Mouse (Mus musculus) megakaryocyte-erythroid progenitor cell, adult 5-6 weeks (primary cell): ENCODE results near the gene Ebf1. TPM values are rescaled to one million over a fixed set of nuclear protein-coding genes. Genes with fewer than 3 reads are reported as not detected.

ENCODE experiments used
- ATAC-seq: replicated peaks from 2 replicates; pipeline ENCODE4 v1.8.0; 2016; ENCODE audit warnings: mild to moderate bottlenecking, inconsistent platforms; ENCODE audit not compliant: severe bottlenecking, poor library complexity, low FRiP score, low TSS enrichment
- total RNA-seq, 2 experiments: library from RNA; stranded (forward) in 1 of 2; stranded (reverse) in 1 of 2; fragments of 200-1000, 215-1000 nt in 1 of 2; fragments of >200 nt in 1 of 2; fragmentation: Nextera tagmentation in 1 of 2; gene quantifications; 2 replicates each; pipeline ENCODE4 v1.2.3; 2014 to 2017

Gene Ebf1
- total RNA-seq, 2 experiments from 2014 or later, result 2.9 to 26.9 TPM

- no peak for ATAC-seq
Measured at GRCm38 (mm10) chr11:44725732-44726131, 108.6 kb downstream of the Ebf1 start.

GRCm38 (mm10) chr11:44727376-44727775, 110.3 kb downstream of the Ebf1 start:
- no peak for ATAC-seq

- no peak for ATAC-seq
Measured at GRCm38 (mm10) chr11:44727821-44728220, 110.7 kb downstream of the Ebf1 start.

GRCm38 (mm10) chr11:44728271-44728670, 111.2 kb downstream of the Ebf1 start:
- ATAC-seq, result no peak

GRCm38 (mm10) chr11:44729931-44730330, 112.8 kb downstream of the Ebf1 start:
- ATAC-seq, result no peak

- ATAC-seq, result no peak
Measured at GRCm38 (mm10) chr11:44731763-44732162, 114.6 kb downstream of the Ebf1 start.

GRCm38 (mm10) chr11:44733276-44733675, 116.2 kb downstream of the Ebf1 start:
- no peak for ATAC-seq

- no peak for ATAC-seq
Measured at GRCm38 (mm10) chr11:44738046-44738445, 120.9 kb downstream of the Ebf1 start.

GRCm38 (mm10) chr11:44738820-44739219, 121.7 kb downstream of the Ebf1 start:
- ATAC-seq, result no peak

GRCm38 (mm10) chr11:44740278-44741041, 123.3 kb downstream of the Ebf1 start:
- no peak for ATAC-seq

GRCm38 (mm10) chr11:44741042-44741491, 124.0 kb downstream of the Ebf1 start:
- ATAC-seq, result no peak

GRCm38 (mm10) chr11:44744446-44744845, 127.3 kb downstream of the Ebf1 start:
- no peak for ATAC-seq

GRCm38 (mm10) chr11:44745946-44746345, 128.8 kb downstream of the Ebf1 start:
- no peak for ATAC-seq

- ATAC-seq, result no peak
Measured at GRCm38 (mm10) chr11:44746731-44747130, 129.6 kb downstream of the Ebf1 start.

GRCm38 (mm10) chr11:44749309-44749708, 132.2 kb downstream of the Ebf1 start:
- ATAC-seq, result no peak

- ATAC-seq, result no peak
Measured at GRCm38 (mm10) chr11:44754336-44754735, 137.2 kb downstream of the Ebf1 start.

GRCm38 (mm10) chr11:44756321-44756720, 139.2 kb downstream of the Ebf1 start:
- ATAC-seq, result no peak

- no peak for ATAC-seq
Measured at GRCm38 (mm10) chr11:44758857-44759256, 141.7 kb downstream of the Ebf1 start.

GRCm38 (mm10) chr11:44761128-44761996, 144.2 kb downstream of the Ebf1 start:
- no peak for ATAC-seq

- no peak for ATAC-seq
Measured at GRCm38 (mm10) chr11:44763992-44764835, 147.1 kb downstream of the Ebf1 start.
